Mouse (Mus musculus) Muller cell, postnatal 12 days (primary cell): ENCODE results near the gene Pidd1.
"Not testable (repeated sequence)": the region's sequence is repeated elsewhere in the genome, so short reads cannot be mapped to it uniquely, and the experiment has no call there.

Source experiments
- DNase-seq: peaks from one replicate; pipeline ENCODE4 v3.0.0-alpha.2; 2015; ENCODE audit errors: inconsistent ontology term

Pidd1 gene

GRCm38 (mm10) chr7:141458661-141459060, 14.8 kb upstream of the Pidd1 start:
- DNase-seq = no peak

DNA sequence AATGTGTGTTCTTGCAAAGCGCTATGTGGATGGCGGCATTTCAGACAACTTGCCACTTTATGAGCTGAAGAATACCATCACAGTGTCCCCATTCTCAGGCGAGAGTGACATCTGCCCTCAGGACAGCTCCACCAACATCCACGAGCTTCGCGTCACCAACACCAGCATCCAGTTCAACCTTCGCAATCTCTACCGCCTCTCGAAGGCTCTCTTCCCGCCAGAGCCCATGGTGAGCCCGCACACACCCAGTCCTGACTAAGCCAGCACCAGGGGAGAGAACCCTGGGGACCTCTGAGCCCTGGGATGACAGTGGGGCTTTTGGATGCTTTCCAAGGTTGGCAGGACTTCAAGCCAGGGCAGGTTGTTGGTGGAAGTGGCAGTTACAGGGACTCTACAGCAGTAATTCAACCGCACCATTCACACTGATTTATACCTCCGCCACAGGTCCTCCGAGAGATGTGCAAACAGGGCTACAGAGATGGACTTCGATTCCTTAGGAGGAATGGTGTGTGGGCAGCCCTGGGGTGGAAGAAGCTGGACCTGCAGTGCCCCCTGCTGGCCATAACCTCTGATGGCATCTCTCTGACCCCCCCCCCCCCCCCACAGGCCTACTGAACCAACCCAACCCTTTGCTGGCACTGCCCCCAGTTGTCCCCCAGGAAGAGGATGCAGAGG, 14.3 kb upstream of the Pidd1 start:
- DNase-seq = no peak

DNA sequence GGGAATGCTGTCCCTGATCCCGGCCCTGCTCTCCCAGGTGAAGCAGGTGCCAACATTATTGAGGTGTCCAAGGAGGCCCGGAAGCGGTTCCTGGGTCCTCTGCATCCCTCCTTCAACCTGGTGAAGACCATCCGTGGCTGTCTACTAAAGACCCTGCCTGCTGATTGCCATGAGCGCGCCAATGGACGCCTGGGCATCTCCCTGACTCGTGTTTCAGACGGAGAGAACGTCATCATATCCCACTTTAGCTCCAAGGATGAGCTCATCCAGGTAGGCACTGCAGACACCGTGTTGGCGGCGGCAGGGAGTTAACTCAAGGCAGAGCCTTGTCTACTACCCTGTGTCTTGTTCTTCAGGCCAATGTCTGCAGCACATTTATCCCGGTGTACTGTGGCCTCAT, 13.4 kb upstream of the Pidd1 start:
- DNase-seq = no peak

- no peak for DNase-seq
Measured at GRCm38 (mm10) chr7:141456739-141457138, 12.9 kb upstream of the Pidd1 start.

DNA sequence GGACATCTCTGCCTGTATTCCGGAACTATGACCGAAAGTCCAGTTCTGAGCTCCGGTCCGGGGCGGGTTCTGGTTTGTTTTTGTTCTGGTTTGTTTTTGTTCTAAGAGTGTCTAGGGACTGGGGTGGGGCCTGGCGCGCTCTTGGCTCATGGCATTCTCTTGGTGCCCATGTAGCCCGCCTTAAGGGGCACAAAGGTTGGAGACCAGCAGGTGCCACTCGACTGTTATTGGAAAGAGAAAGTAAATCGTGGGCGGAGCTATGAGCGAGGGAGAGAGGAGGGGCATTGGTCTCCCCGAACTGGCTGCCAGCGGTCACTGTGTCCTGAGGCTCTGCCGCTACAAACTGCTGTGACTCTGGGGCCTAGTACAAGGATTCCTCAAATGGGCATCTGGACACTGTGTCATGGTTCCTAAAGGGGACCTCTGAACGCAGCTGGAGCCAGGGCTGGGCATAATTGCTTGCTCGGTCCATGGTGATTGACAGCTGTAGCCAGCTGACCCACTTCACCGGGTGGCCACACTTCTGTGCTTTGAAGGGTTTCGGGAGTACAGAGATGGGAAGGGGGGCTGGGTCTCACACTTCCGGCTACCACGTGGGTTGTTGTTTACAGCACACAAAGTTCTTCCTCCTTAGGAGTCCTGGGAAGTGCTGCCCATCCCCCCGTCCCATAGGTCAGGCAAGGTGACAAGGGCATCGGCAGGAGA, 11.9 kb upstream of the Pidd1 start:
- peak; percentile 76 for DNase-seq

DNA sequence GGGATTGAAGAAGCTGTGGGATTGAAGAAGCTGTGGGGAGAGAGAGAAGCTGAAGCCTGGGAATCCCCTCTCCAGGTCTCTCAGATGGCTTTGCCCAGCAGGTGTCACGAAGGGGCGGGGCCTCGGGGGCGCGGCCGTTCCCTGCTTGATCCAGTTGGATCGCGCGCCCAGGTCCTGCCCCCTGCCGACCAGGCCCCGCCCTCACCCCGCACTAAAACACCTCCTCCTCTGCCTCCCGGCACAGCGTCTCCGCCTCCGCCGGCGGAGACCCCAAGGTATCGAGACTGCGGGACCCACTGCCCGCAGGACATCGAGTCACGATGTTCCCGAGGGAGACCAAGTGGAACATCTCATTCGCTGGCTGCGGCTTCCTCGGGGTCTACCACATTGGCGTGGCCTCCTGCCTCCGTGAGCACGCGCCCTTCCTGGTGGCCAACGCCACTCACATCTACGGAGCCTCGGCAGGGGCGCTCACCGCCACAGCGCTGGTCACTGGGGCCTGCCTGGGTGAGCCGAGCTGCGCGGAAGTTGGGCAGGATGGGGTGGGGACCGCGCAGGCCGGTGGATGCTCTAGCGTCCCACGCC, 11.2 kb upstream of the Pidd1 start, which contains the start of gene Pnpla2:
Gene Pnpla2 (plus strand): TSS at position 232 of the 585 bp plus-strand sequence.
- peak; percentile 97 for DNase-seq

- no peak for DNase-seq
Measured at GRCm38 (mm10) chr7:141453636-141454035, 9.8 kb upstream of the Pidd1 start.

GRCm38 (mm10) chr7:141451928-141452327, 8.1 kb upstream of the Pidd1 start:
- no peak for DNase-seq

GRCm38 (mm10) chr7:141447110-141447991, 3.5 kb upstream of the Pidd1 start, which contains the start of gene Rplp2:
Rplp2 (plus strand) TSS chr7:141447370.
- peak; percentile 95 for DNase-seq

- DNase-seq = not testable (repeated sequence)
Measured at GRCm38 (mm10) chr7:141446374-141446773, 2.5 kb upstream of the Pidd1 start.

GRCm38 (mm10) chr7:141443081-141443821, 574 bp downstream of the Pidd1 start:
- peak; percentile 69 for DNase-seq

DNA sequence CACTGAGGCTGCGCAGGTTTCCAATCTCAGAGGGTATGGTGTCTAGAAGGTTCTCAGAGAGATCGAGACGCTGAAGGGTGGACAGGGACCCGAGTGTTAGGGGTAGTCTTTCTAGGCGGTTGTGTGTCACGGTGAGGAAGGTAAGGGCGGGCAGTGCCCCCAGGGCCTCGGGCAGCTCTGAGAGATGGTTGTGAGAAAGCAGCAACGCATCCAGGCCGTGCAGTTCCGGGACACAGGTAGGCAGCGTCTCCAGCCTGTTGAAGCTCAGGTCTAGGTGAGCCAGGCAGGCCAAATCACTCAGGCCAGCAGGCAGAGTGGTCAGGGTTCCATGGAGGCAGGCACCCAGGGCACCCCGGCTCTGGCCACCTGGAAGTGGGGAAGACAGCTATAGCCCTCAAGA, 1.6 kb downstream of the Pidd1 start:
- DNase-seq = no peak

DNA sequence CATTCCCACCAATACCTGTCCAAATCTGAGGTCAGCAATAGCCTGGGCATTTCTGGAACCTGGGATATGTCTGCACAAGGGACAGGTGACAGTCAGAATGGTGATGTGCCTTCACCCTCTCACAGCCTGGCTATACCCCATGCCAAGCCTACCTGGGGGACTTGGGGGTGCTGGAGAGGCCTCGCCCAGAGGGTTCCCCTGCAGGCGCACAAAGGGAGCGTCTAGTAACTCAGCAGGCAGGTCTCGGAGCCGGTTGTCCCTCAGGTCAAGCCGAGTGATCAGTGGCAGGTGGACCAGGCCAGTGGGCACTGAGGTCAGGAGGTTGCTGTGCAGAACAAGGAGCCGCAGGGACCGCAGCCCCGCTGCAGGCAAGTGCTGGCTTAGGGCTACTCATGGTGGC, 2.4 kb downstream of the Pidd1 start:
- DNase-seq = no peak

- peak; percentile 75 for DNase-seq
Measured at GRCm38 (mm10) chr7:141440613-141441012, 3.2 kb downstream of the Pidd1 start.

GRCm38 (mm10) chr7:141439811-141440210, 4.0 kb downstream of the Pidd1 start:
- no peak for DNase-seq

- no peak for DNase-seq
Measured at GRCm38 (mm10) chr7:141439140-141439679, 4.6 kb downstream of the Pidd1 start.

- DNase-seq = no peak
Measured at GRCm38 (mm10) chr7:141438201-141438968, 5.4 kb downstream of the Pidd1 start.

GRCm38 (mm10) chr7:141437178-141438120, 6.4 kb downstream of the Pidd1 start, which contains the start of gene Slc25a22:
Slc25a22 (minus strand) TSS chr7:141437892.
- peak; percentile 89 for DNase-seq

DNA sequence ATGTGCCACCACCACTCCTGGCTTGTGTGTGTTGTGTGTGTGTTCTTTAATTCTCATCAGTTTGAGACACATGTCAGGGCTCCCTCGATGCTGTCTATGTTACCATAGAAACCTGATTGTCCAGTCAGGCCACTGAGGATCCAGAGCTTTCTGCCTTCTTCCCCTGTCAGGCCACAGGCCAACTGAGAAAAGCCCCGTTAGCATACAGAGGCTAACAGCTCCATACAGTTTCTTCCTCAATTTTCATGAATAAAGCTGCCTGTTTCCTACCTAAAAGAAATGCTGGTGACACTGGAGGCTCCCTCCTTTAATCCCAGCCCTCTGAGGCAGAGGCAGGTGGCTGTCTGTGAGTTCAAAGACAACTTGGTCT, 7.3 kb downstream of the Pidd1 start:
- no peak for DNase-seq
